Mouse (Mus musculus) ES-Bruce4 (cell line): ENCODE results near the gene Tacr2.

Experiments
- CTCF ChIP-seq: IDR thresholded peaks from one replicate; pipeline ENCODE4 v1.8.1; 2011; ENCODE audit warnings: low read depth, low read length
- EP300 ChIP-seq: IDR thresholded peaks from 2 replicates; pipeline ENCODE4 v1.6.1; 2011; ENCODE audit warnings: low read depth, low read length; ENCODE audit not compliant: insufficient read depth

- no peak for TF ChIP-seq CTCF
- TF ChIP-seq EP300 = no peak
Observed at GRCm38 (mm10) chr10:62231811-62232210, 20.4 kb upstream of the Tacr2 start.
